Mouse (Mus musculus) lung, postnatal 0 days (tissue): ENCODE measurements around the gene Nckap5. TPM values are rescaled to one million over a fixed set of nuclear protein-coding genes. Genes with fewer than 3 reads are reported as not detected.
"Not testable (repeated sequence)": the region's sequence is repeated elsewhere in the genome, so short reads cannot be mapped to it uniquely, and the experiment has no call there.

Experiments
- ATAC-seq: fragments of 200-750 bp; cut with Nextera tagmentation; 2 replicates; pipeline ENCODE4 v1.8.0; 2017; ENCODE audit warnings: moderate library complexity
- DNase-seq: peaks from one replicate; pipeline ENCODE4 v3.0.0-alpha.2; 2016; ENCODE audit warnings: low spot score
- H3K27ac ChIP-seq: fragments of 300-500 bp; sonication (generic); 2 replicates; pipeline ENCODE4 v1.5.1; 2014; ENCODE audit warnings: antibody characterized with exemption, mild to moderate bottlenecking, low read length, mixed read lengths
- H3K27me3 ChIP-seq: fragments of 300-500 bp; sonication (generic); replicated peaks from 2 replicates; pipeline ENCODE4 v1.6.1; 2014; ENCODE audit warnings: low read length, mixed read lengths; ENCODE audit not compliant: insufficient read depth
- H3K36me3 ChIP-seq: fragments of 300-500 bp; sonication (generic); 2 replicates; pipeline ENCODE4 v1.6.1; 2014; ENCODE audit warnings: low read length, mixed read lengths; ENCODE audit not compliant: insufficient read depth
- H3K4me1 ChIP-seq: fragments of 300-500 bp; sonication (generic); 2 replicates; pipeline ENCODE4 v1.6.1; 2014; ENCODE audit warnings: antibody characterized with exemption, low read depth, low read length, mixed read lengths; ENCODE audit not compliant: insufficient read depth
- H3K4me2 ChIP-seq: fragments of 300-500 bp; sonication (generic); replicated peaks from 2 replicates; pipeline ENCODE4 v1.6.1; 2014; ENCODE audit warnings: low read depth, mild to moderate bottlenecking, low read length, moderate library complexity, mixed read lengths
- H3K4me3 ChIP-seq: fragments of 300-500 bp; sonication (generic); 2 replicates; pipeline ENCODE4 v1.5.1; 2014; ENCODE audit warnings: low read depth, low read length
- H3K9ac ChIP-seq: fragments of 300-500 bp; sonication (generic); replicated peaks from 2 replicates; pipeline ENCODE4 v1.6.1; 2014; ENCODE audit warnings: low read depth, mild to moderate bottlenecking
- H3K9me3 ChIP-seq: fragments of 300-500 bp; sonication (generic); 2 replicates; pipeline ENCODE4 v1.6.1; 2016; ENCODE audit warnings: low read length, mixed read lengths
- CTCF ChIP-seq: IDR thresholded peaks from 2 replicates; pipeline ENCODE4 v1.5.1; 2016; ENCODE audit warnings: antibody characterized with exemption, mild to moderate bottlenecking
- EP300 ChIP-seq: IDR thresholded peaks from 2 replicates; pipeline ENCODE4 v1.6.1; 2016; ENCODE audit warnings: antibody characterized with exemption, mild to moderate bottlenecking, control low read depth
- WGBS: fragments of 180-500 bp; shearing (Covaris S2); extraction: QIAGEN DNeasy Blood & Tissue Kit; methylation state at CpG from one replicate; pipeline ENCODE4 v1.1.7; 2014; 5-methylcytosine and 5-hydroxymethylcytosine counted together
- polyA plus RNA-seq: library from polyadenylated mRNA; unstranded; fragments of >200 nt; fragmentation: Nextera tagmentation; extraction: Ambion mirVana; gene quantifications from 2 replicates; pipeline ENCODE4 v1.2.1, GENCODE M21; 2015

The Nckap5 gene
- polyA plus RNA-seq, 1 experiment from 2014 or later: 26.0 TPM

- WGBS: 51% methylated on average over 5 of the region's 5 CpGs
- TF ChIP-seq EP300 (no peak), CTCF (no peak)
- Histone ChIP-seq H3K9ac (no peak overlapping the region), H3K4me1 (no peaks in the 10 kb centered on the region), H3K9me3 (no peaks in the 10 kb centered on the region), H3K27ac (no peak overlapping the region), H3K4me3 (no peak overlapping the region), H3K36me3 (peaks cover 6% of the 10 kb centered on the region; the same call in 1 of the 2 replicates), H3K4me2 (no peak overlapping the region), H3K27me3 (no peaks in the 10 kb centered on the region)
- no peak for ATAC-seq
- no peak for DNase-seq
These were observed 707.5 kb downstream of the Nckap5 start for GRCm38 (mm10) chr1:126123111-126123510.

- no peak for TF ChIP-seq EP300
- no peak for TF ChIP-seq CTCF
- Histone ChIP-seq H3K9me3 (no peaks in the 10 kb centered on the region), H3K4me3 (no peak overlapping the region), H3K36me3 (peaks cover 6% of the 10 kb centered on the region; the same call in 1 of the 2 replicates), H3K27me3 (no peaks in the 10 kb centered on the region), H3K4me2 (no peak overlapping the region), H3K27ac (no peak overlapping the region), H3K9ac (no peak overlapping the region), H3K4me1 (no peaks in the 10 kb centered on the region)
- 80% methylated on average over 8 of the region's 8 CpGs for WGBS
- ATAC-seq (no peak), DNase-seq (no peak)
These were observed 710.1 kb downstream of the Nckap5 start for GRCm38 (mm10) chr1:126120506-126120905.

DNA sequence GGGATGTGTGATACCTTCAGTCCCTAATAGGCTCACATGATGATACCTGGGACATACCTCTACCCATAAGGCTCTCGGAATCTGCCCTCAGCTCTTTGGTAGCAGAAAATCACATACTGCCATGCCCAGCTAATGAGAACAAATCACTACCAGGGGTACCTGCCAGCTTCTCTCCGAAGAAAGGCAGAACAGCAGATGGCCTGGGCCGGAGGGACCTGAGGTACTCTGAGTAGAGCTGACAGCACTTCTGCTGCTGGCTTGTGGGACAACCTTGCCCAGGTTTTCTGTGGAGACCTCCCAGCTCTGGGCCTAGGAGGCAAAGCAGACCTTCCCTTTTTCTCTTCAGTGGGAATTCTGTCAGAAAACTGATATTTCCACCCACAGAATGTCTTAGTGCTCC is 714.6 kb downstream of the Nckap5 start:
- no peaks in the 10 kb centered on the region for H3K27me3 ChIP-seq
- H3K4me1 ChIP-seq: no peaks in the 10 kb centered on the region
- H3K36me3 ChIP-seq: 0 out of 2 replicates have a peak, but pooled peaks cover 3% of the 10 kb centered on the region
- H3K9me3 ChIP-seq: no peaks in the 10 kb centered on the region
- ATAC-seq (no peak), DNase-seq (no peak)
- H3K9ac ChIP-seq: no peak overlapping the region
- no peak overlapping the region for H3K4me2 ChIP-seq
- TF ChIP-seq EP300 (no peak), CTCF (no peak)
- WGBS: 72% methylated on average over 3 of the region's 3 CpGs
- no peak overlapping the region for H3K4me3 ChIP-seq
- no peak overlapping the region for H3K27ac ChIP-seq

GRCm38 (mm10) chr1:126105673-126106256 is 724.8 kb downstream of the Nckap5 start:
- Histone ChIP-seq H3K27me3 (no peaks in the 10 kb centered on the region), H3K4me1 (no peaks in the 10 kb centered on the region), H3K4me3 (no peak overlapping the region), H3K9me3 (no peaks in the 10 kb centered on the region), H3K27ac (no peak overlapping the region), H3K4me2 (no peak overlapping the region), H3K9ac (no peak overlapping the region), H3K36me3 (peaks cover 15% of the 10 kb centered on the region)
- no peak for ATAC-seq
- 82% methylated on average over 3 of the region's 3 CpGs for WGBS
- DNase-seq: no peak
- TF ChIP-seq CTCF (no peak), EP300 (no peak)

GRCm38 (mm10) chr1:126094346-126094745 is 736.3 kb downstream of the Nckap5 start:
- ATAC-seq: no peak
- TF ChIP-seq EP300 (no peak), CTCF (no peak)

DNA sequence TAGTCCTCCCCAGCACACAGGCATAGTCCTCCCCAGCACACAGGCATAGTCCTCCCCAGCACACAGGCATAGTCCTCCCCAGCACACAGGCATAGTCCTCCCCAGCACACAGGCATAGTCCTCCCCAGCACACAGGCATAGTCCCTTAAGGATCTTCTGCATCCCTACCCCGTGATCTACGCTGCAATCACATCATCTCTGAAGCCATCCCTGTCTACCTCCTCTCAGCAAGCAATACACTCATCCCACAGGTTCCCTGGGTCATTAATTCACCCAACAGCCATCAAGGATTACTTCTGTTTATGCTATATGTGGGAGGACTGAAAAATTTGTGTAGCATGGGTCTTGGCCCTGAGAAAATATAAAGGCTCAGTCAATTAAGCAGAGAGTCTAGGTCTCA is 738.6 kb downstream of the Nckap5 start:
- not testable (repeated sequence) for H3K9me3 ChIP-seq, H3K36me3 ChIP-seq, H3K4me1 ChIP-seq, DNase-seq, H3K9ac ChIP-seq, H3K27me3 ChIP-seq, H3K4me3 ChIP-seq, H3K4me2 ChIP-seq, H3K27ac ChIP-seq, ATAC-seq
- 94% methylated on average over 2 of the region's 2 CpGs for WGBS

More at GRCm38 (mm10) chr1:126094346-126094745, 736.3 kb downstream of the Nckap5 start:
- H3K9ac ChIP-seq: no peak overlapping the region
- H3K4me1 ChIP-seq: no peaks in the 10 kb centered on the region
- H3K36me3 ChIP-seq: no peaks in the 10 kb centered on the region; the same call in 1 of the 2 replicates
- no peak overlapping the region for H3K27ac ChIP-seq
- no peaks in the 10 kb centered on the region for H3K9me3 ChIP-seq
- H3K27me3 ChIP-seq: no peaks in the 10 kb centered on the region
- 76% methylated on average over 4 of the region's 4 CpGs for WGBS
- H3K4me3 ChIP-seq: no peak overlapping the region
- no peak overlapping the region for H3K4me2 ChIP-seq
- DNase-seq: no peak

DNA sequence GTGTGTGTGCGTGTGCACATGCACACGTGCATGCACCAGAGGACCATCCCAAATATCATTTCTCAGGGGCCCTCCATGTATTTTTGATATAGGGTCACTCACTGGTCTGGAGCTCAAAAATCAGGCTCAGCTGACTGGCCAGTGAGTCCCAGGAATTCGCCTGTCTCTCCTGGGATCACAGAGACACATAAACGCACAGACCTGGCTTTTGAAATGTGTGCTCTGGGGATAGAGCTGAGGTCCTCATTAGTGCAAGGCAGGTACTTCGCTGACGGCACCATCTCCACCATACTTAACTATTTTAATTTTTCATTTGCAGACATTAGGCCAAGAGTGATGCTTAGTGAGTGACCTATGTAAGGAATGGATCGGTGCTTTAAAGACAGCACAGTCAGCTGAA is 743.4 kb downstream of the Nckap5 start:
- H3K9ac ChIP-seq: no peak overlapping the region
- H3K36me3 ChIP-seq: no peaks in the 10 kb centered on the region; the same call in 1 of the 2 replicates
- no peaks in the 10 kb centered on the region for H3K4me1 ChIP-seq
- 91% methylated on average over 7 of the region's 7 CpGs for WGBS
- H3K27me3 ChIP-seq: no peaks in the 10 kb centered on the region
- ATAC-seq: no peak
- no peak for TF ChIP-seq EP300
- no peak for TF ChIP-seq CTCF
- no peak overlapping the region for H3K27ac ChIP-seq
- no peak overlapping the region for H3K4me2 ChIP-seq
- H3K9me3 ChIP-seq: no peaks in the 10 kb centered on the region
- DNase-seq: no peak
- no peak overlapping the region for H3K4me3 ChIP-seq
